Mouse (Mus musculus) stomach, embryonic 16.5 days (tissue): ENCODE data around the gene 1700010I14Rik. TPM values are rescaled to one million over a fixed set of nuclear protein-coding genes. Genes with fewer than 3 reads are reported as not detected.

ENCODE experiments used
- ATAC-seq: fragments of 200-750 bp; cut with Nextera tagmentation; 2 replicates; pipeline ENCODE4 v1.8.0; 2017; ENCODE audit warnings: moderate number of reproducible peaks, moderate TSS enrichment; ENCODE audit not compliant: insufficient read depth, low FRiP score
- H3K27ac ChIP-seq: fragments of 300-500 bp; sonication (generic); 2 replicates; pipeline ENCODE4 v1.5.1; 2014; ENCODE audit warnings: low read length
- H3K27me3 ChIP-seq: fragments of 300-500 bp; sonication (generic); 2 replicates; pipeline ENCODE4 v1.6.1; 2014; ENCODE audit warnings: low read length, control low read depth, mixed read lengths; ENCODE audit not compliant: control insufficient read depth, insufficient read depth
- H3K36me3 ChIP-seq: fragments of 300-500 bp; sonication (generic); 2 replicates; pipeline ENCODE4 v1.6.1; 2014; ENCODE audit warnings: low read length; ENCODE audit not compliant: control insufficient read depth, insufficient read depth
- H3K4me1 ChIP-seq: fragments of 300-500 bp; sonication (generic); 2 replicates; pipeline ENCODE4 v1.6.1; 2014; ENCODE audit warnings: low read length, control low read depth, mixed read lengths; ENCODE audit not compliant: control insufficient read depth, insufficient read depth
- H3K4me2 ChIP-seq: fragments of 300-500 bp; sonication (generic); 2 replicates; pipeline ENCODE4 v1.6.1; 2014; ENCODE audit warnings: low read depth, low read length, mixed read lengths
- H3K4me3 ChIP-seq: fragments of 300-500 bp; sonication (generic); replicated peaks from 2 replicates; pipeline ENCODE4 v1.5.1; 2014; ENCODE audit warnings: mild to moderate bottlenecking, low read length
- H3K9ac ChIP-seq: fragments of 300-500 bp; sonication (generic); 2 replicates; pipeline ENCODE4 v1.6.1; 2014; ENCODE audit warnings: low read length
- H3K9me3 ChIP-seq: fragments of 300-500 bp; sonication (generic); replicated peaks from 2 replicates; pipeline ENCODE4 v1.6.1; 2016; ENCODE audit warnings: low read length, control low read depth; ENCODE audit not compliant: control insufficient read depth
- WGBS: fragments of 180-500 bp; shearing (Covaris S2); extraction: QIAGEN DNeasy Blood & Tissue Kit; methylation state at CpG from one replicate; pipeline ENCODE4 v1.1.7; 2014; 5-methylcytosine and 5-hydroxymethylcytosine counted together
- polyA plus RNA-seq: library from polyadenylated mRNA; unstranded; fragments of >200 nt; fragmentation: Nextera tagmentation; extraction: Ambion mirVana; gene quantifications from 2 replicates; pipeline ENCODE4 v1.2.1, GENCODE M21; 2015

Gene 1700010I14Rik
- polyA plus RNA-seq, 1 experiment from 2014 or later: 1.6 TPM

- H3K4me2 ChIP-seq: no peak overlapping the region
- no peak overlapping the region for H3K27ac ChIP-seq
- H3K27me3 ChIP-seq: no peaks in the 10 kb centered on the region
- no peak overlapping the region for H3K9ac ChIP-seq
- ATAC-seq: no peak
- no peaks in the 10 kb centered on the region for H3K4me1 ChIP-seq
- no peaks in the 10 kb centered on the region for H3K36me3 ChIP-seq
- no peaks in the 10 kb centered on the region for H3K9me3 ChIP-seq
- H3K4me3 ChIP-seq: no peak overlapping the region
- WGBS: 76% methylated on average over 1 of the region's 1 CpGs
Observed at GRCm38 (mm10) chr17:8995344-8995743, 7.2 kb downstream of the 1700010I14Rik start.

GRCm38 (mm10) chr17:9002438-9002837 is 14.3 kb downstream of the 1700010I14Rik start:
- no peak for ATAC-seq
- H3K27me3 ChIP-seq: no peaks in the 10 kb centered on the region
- no peak overlapping the region for H3K27ac ChIP-seq
- H3K9ac ChIP-seq: no peak overlapping the region
- no peaks in the 10 kb centered on the region; the same call in 1 of the 2 replicates for H3K36me3 ChIP-seq
- H3K4me2 ChIP-seq: no peak overlapping the region
- no peak overlapping the region for H3K4me3 ChIP-seq
- no peaks in the 10 kb centered on the region for H3K4me1 ChIP-seq
- 73% methylated on average over 4 of the region's 4 CpGs for WGBS
- no peaks in the 10 kb centered on the region for H3K9me3 ChIP-seq

- Histone ChIP-seq H3K4me2 (no peak overlapping the region), H3K9ac (no peak overlapping the region), H3K9me3 (no peaks in the 10 kb centered on the region), H3K4me3 (no peak overlapping the region), H3K27me3 (no peaks in the 10 kb centered on the region), H3K36me3 (no peaks in the 10 kb centered on the region; the same call in 1 of the 2 replicates), H3K27ac (no peak overlapping the region), H3K4me1 (no peaks in the 10 kb centered on the region)
- no peak for ATAC-seq
- WGBS: 73% methylated on average over 4 of the region's 4 CpGs
Observed at GRCm38 (mm10) chr17:9004516-9004915, 16.4 kb downstream of the 1700010I14Rik start.

- no peak overlapping the region for H3K4me2 ChIP-seq
- ATAC-seq: no peak
- H3K4me3 ChIP-seq: no peak overlapping the region
- H3K36me3 ChIP-seq: no peaks in the 10 kb centered on the region
- H3K27me3 ChIP-seq: no peaks in the 10 kb centered on the region
- 23% methylated on average over 14 of the region's 14 CpGs for WGBS
- no peaks in the 10 kb centered on the region for H3K9me3 ChIP-seq
- no peaks in the 10 kb centered on the region for H3K4me1 ChIP-seq
- H3K9ac ChIP-seq: no peak overlapping the region
- H3K27ac ChIP-seq: no peak overlapping the region
Observed at GRCm38 (mm10) chr17:9023198-9023942, 35.2 kb downstream of the 1700010I14Rik start.

GRCm38 (mm10) chr17:9030181-9030580 is 42.0 kb downstream of the 1700010I14Rik start:
- H3K9me3 ChIP-seq: no peaks in the 10 kb centered on the region

GRCm38 (mm10) chr17:9031241-9032141 is 43.4 kb downstream of the 1700010I14Rik start:
- H3K4me3 ChIP-seq: peak overlapping the region; percentile 19; the same call in 1 of the 2 replicates
- peaks cover 3% of the 10 kb centered on the region; the same call in 1 of the 2 replicates for H3K4me1 ChIP-seq
- peak overlapping the region; percentile 35 for H3K9ac ChIP-seq
- no peak overlapping the region for H3K27ac ChIP-seq
- no peaks in the 10 kb centered on the region for H3K9me3 ChIP-seq
- peak; percentile 37; the same call in 1 of the 2 replicates for ATAC-seq
- H3K36me3 ChIP-seq: no peaks in the 10 kb centered on the region
- no peaks in the 10 kb centered on the region for H3K27me3 ChIP-seq
- WGBS: 14% methylated on average over 24 of the region's 24 CpGs
- peak overlapping the region; percentile 40 for H3K4me2 ChIP-seq

More at GRCm38 (mm10) chr17:9030181-9030580, 42.0 kb downstream of the 1700010I14Rik start:
- no peak overlapping the region for H3K4me2 ChIP-seq
- ATAC-seq: no peak
- H3K4me1 ChIP-seq: peaks cover 3% of the 10 kb centered on the region; the same call in 1 of the 2 replicates
- 46% methylated on average over 5 of the region's 5 CpGs for WGBS
- H3K27me3 ChIP-seq: no peaks in the 10 kb centered on the region
- H3K9ac ChIP-seq: no peak overlapping the region
- H3K36me3 ChIP-seq: no peaks in the 10 kb centered on the region
- no peak overlapping the region for H3K27ac ChIP-seq
- no peak overlapping the region for H3K4me3 ChIP-seq

- H3K4me1 ChIP-seq: peaks cover 3% of the 10 kb centered on the region; the same call in 1 of the 2 replicates
- no peaks in the 10 kb centered on the region for H3K27me3 ChIP-seq
- H3K36me3 ChIP-seq: no peaks in the 10 kb centered on the region
- WGBS: 73% methylated on average over 6 of the region's 6 CpGs
- no peak overlapping the region for H3K4me3 ChIP-seq
- H3K9me3 ChIP-seq: no peaks in the 10 kb centered on the region
- no peak overlapping the region for H3K4me2 ChIP-seq
- no peak overlapping the region for H3K27ac ChIP-seq
- ATAC-seq: no peak
- H3K9ac ChIP-seq: no peak overlapping the region
Observed at GRCm38 (mm10) chr17:9032362-9033044, 44.4 kb downstream of the 1700010I14Rik start.

- Histone ChIP-seq H3K4me2 (no peak overlapping the region), H3K4me3 (no peak overlapping the region), H3K27ac (no peak overlapping the region), H3K27me3 (no peaks in the 10 kb centered on the region), H3K36me3 (no peaks in the 10 kb centered on the region), H3K9me3 (no peaks in the 10 kb centered on the region), H3K9ac (no peak overlapping the region), H3K4me1 (peaks cover 3% of the 10 kb centered on the region; the same call in 1 of the 2 replicates)
- 79% methylated on average over 5 of the region's 5 CpGs for WGBS
- ATAC-seq: no peak
Observed at GRCm38 (mm10) chr17:9033511-9033910, 45.4 kb downstream of the 1700010I14Rik start.
